Mouse (Mus musculus): ENCODE results near the gene Ndufaf1. TPM values are rescaled to one million over a fixed set of nuclear protein-coding genes. Genes with fewer than 3 reads are reported as not detected.
"Not testable (repeated sequence)": the region's sequence is repeated elsewhere in the genome, so short reads cannot be mapped to it uniquely, and the experiment has no call there.

Ndufaf1 gene
- polyA plus RNA-seq, 1 experiment from 2014 or later = 35.0 TPM

DNA sequence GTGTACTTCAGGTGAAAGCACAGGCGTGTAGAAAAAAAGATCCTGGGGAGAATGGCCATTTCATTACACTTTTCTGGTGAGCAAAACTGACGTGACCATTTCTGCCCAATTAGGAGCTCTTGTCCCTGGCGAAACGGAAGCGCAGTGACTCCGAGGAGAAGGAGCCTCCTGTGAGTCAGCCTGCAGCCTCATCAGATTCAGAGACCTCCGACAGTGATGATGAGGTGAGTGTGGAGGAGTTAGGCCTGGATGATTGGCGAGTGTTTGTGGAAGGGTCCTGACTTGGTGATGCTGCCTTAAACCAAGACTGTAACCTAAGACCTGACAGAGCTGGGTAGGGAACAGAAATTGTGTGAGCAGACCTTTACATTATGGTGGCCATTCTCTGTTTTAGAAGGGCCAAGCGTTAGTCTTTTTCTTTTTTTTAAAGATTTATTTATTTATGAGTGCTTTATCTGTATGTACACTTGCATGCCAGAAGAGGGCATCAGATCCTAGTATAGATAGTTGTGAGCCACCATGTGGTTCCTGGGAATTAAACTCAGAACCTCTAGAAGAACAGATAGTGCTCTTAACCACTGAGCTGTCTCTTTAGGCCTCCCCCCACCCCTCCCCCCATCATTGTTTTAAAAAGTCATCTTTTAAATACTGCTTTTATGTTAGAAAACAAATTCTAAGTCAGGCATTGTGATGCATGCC is 29.5 kb upstream of the Ndufaf1 start:
- H3K4me1 ChIP-seq (ENCODE audit: control insufficient read depth, insufficient read depth, low read length) = no peaks in the 10 kb centered on the region
- H3K36me3 ChIP-seq (ENCODE audit: control insufficient read depth, insufficient read depth, low read length) = peaks cover 14% of the 10 kb centered on the region
- no peaks in the 10 kb centered on the region for H3K9me3 ChIP-seq (ENCODE audit: control insufficient read depth, low read length)
- H3K27ac ChIP-seq (replicated peaks; ENCODE audit: low read depth, low read length) = no peak overlapping the region
- H3K4me3 ChIP-seq (replicated peaks; ENCODE audit: low read depth, low read length) = no peak overlapping the region
- no peak overlapping the region for H3K4me2 ChIP-seq (ENCODE audit: low read length)
- H3K27me3 ChIP-seq (ENCODE audit: control insufficient read depth, insufficient read depth, low read length) = no peaks in the 10 kb centered on the region
- H3K9ac ChIP-seq (replicated peaks; ENCODE audit: low read length) = no peak overlapping the region
- 82% methylated on average over 9 of the region's 9 CpGs for WGBS
- peak; percentile 4 for DNase-seq
- no peak for ATAC-seq (ENCODE audit: low FRiP score, low TSS enrichment)

- Histone ChIP-seq H3K27me3 (ENCODE audit: control insufficient read depth, insufficient read depth, low read length) (no peaks in the 10 kb centered on the region), H3K9me3 (ENCODE audit: control insufficient read depth, low read length) (no peaks in the 10 kb centered on the region), H3K27ac (replicated peaks; ENCODE audit: low read depth, low read length) (no peak overlapping the region), H3K9ac (replicated peaks; ENCODE audit: low read length) (no peak overlapping the region), H3K4me1 (ENCODE audit: control insufficient read depth, insufficient read depth, low read length) (no peaks in the 10 kb centered on the region), H3K36me3 (ENCODE audit: control insufficient read depth, insufficient read depth, low read length) (peaks cover 8% of the 10 kb centered on the region), H3K4me2 (ENCODE audit: low read length) (no peak overlapping the region), H3K4me3 (replicated peaks; ENCODE audit: low read depth, low read length) (no peak overlapping the region)
- ATAC-seq (ENCODE audit: low FRiP score, low TSS enrichment) = no peak
- DNase-seq = no peak
- WGBS = 91% methylated on average over 2 of the region's 2 CpGs
Measured at GRCm38 (mm10) chr2:119683706-119684105, 21.1 kb upstream of the Ndufaf1 start.

DNA sequence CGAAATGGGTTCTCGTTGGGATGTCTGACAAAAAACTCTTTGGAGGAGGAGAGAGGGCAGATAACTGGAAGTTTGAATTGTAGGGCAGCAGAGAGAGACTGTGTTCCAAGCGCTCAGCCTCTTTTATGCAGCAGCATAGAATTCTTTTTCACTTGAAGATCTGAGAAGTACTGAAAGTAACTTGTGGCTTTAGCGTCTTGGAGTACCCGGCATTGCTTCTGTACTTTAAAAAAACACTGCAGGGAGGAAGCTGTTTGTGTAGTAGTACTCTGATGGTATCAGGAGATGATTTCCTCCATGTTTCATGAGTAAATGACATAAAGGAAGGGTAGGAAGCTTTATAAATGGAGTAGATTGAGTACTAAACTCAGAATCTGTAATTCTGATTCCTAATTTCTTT is 13.2 kb upstream of the Ndufaf1 start:
- Histone ChIP-seq H3K36me3 (ENCODE audit: control insufficient read depth, insufficient read depth, low read length) (peaks cover 6% of the 10 kb centered on the region), H3K27ac (replicated peaks; ENCODE audit: low read depth, low read length) (no peak overlapping the region), H3K4me2 (ENCODE audit: low read length) (peak overlapping the region; percentile 86), H3K4me1 (ENCODE audit: control insufficient read depth, insufficient read depth, low read length) (peaks cover 17% of the 10 kb centered on the region), H3K9me3 (ENCODE audit: control insufficient read depth, low read length) (no peaks in the 10 kb centered on the region), H3K9ac (replicated peaks; ENCODE audit: low read length) (peak overlapping the region; percentile 96), H3K27me3 (ENCODE audit: control insufficient read depth, insufficient read depth, low read length) (no peaks in the 10 kb centered on the region), H3K4me3 (replicated peaks; ENCODE audit: low read depth, low read length) (peak overlapping the region; percentile 99)
- no peak for DNase-seq
- 8% methylated on average over 5 of the region's 5 CpGs for WGBS
- ATAC-seq (ENCODE audit: low FRiP score, low TSS enrichment) = no peak

GRCm38 (mm10) chr2:119675215-119675784 is 12.7 kb upstream of the Ndufaf1 start:
- WGBS = under 1% methylated on average over 39 of the region's 39 CpGs
- no peaks in the 10 kb centered on the region for H3K9me3 ChIP-seq (ENCODE audit: control insufficient read depth, low read length)
- peak overlapping the region; percentile 86 for H3K4me2 ChIP-seq (ENCODE audit: low read length)
- peaks cover 6% of the 10 kb centered on the region for H3K36me3 ChIP-seq (ENCODE audit: control insufficient read depth, insufficient read depth, low read length)
- peak overlapping the region; percentile 78 for H3K27ac ChIP-seq (replicated peaks; ENCODE audit: low read depth, low read length)
- peaks cover 17% of the 10 kb centered on the region for H3K4me1 ChIP-seq (ENCODE audit: control insufficient read depth, insufficient read depth, low read length)
- DNase-seq (no peak), ATAC-seq (ENCODE audit: low FRiP score, low TSS enrichment) (peak; percentile 83)
- H3K4me3 ChIP-seq (replicated peaks; ENCODE audit: low read depth, low read length) = peak overlapping the region; percentile 99
- H3K9ac ChIP-seq (replicated peaks; ENCODE audit: low read length) = peak overlapping the region; percentile 96
- no peaks in the 10 kb centered on the region for H3K27me3 ChIP-seq (ENCODE audit: control insufficient read depth, insufficient read depth, low read length)

GRCm38 (mm10) chr2:119674525-119675214 is 12.0 kb upstream of the Ndufaf1 start, which contains the start of gene Rtf1:
Gene Rtf1, plus strand, starts transcription at chr2:119675068.
- under 1% methylated on average over 55 of the region's 58 CpGs for WGBS
- ATAC-seq (ENCODE audit: low FRiP score, low TSS enrichment) = peak; percentile 97

GRCm38 (mm10) chr2:119669010-119669409 is 6.4 kb upstream of the Ndufaf1 start:
- Histone ChIP-seq H3K4me1 (ENCODE audit: control insufficient read depth, insufficient read depth, low read length) (0 out of 2 replicates have a peak, but pooled peaks cover under 1% of the 10 kb centered on the region), H3K36me3 (ENCODE audit: control insufficient read depth, insufficient read depth, low read length) (no peaks in the 10 kb centered on the region), H3K27ac (replicated peaks; ENCODE audit: low read depth, low read length) (no peak overlapping the region), H3K27me3 (ENCODE audit: control insufficient read depth, insufficient read depth, low read length) (no peaks in the 10 kb centered on the region), H3K9me3 (ENCODE audit: control insufficient read depth, low read length) (no peaks in the 10 kb centered on the region), H3K4me2 (ENCODE audit: low read length) (no peak overlapping the region), H3K9ac (replicated peaks; ENCODE audit: low read length) (no peak overlapping the region), H3K4me3 (replicated peaks; ENCODE audit: low read depth, low read length) (no peak overlapping the region)
- DNase-seq (peak; percentile 51), ATAC-seq (ENCODE audit: low FRiP score, low TSS enrichment) (no peak)
- WGBS = 15% methylated on average over 7 of the region's 7 CpGs

More at GRCm38 (mm10) chr2:119674525-119675214, 12.0 kb upstream of the Ndufaf1 start, which contains the start of gene Rtf1:
- H3K27ac ChIP-seq (replicated peaks; ENCODE audit: low read depth, low read length) = peak within 1 kb of the TSS; percentile 78
- H3K4me3 ChIP-seq (replicated peaks; ENCODE audit: low read depth, low read length) = peak within 1 kb of the TSS; percentile 99
- H3K36me3 ChIP-seq (ENCODE audit: control insufficient read depth, insufficient read depth, low read length) = peaks cover 3% of the 10 kb centered on the region
- no peaks in the 10 kb centered on the region for H3K9me3 ChIP-seq (ENCODE audit: control insufficient read depth, low read length)
- H3K4me1 ChIP-seq (ENCODE audit: control insufficient read depth, insufficient read depth, low read length) = peaks cover 17% of the 10 kb centered on the region
- no peaks in the 10 kb centered on the region for H3K27me3 ChIP-seq (ENCODE audit: control insufficient read depth, insufficient read depth, low read length)
- H3K9ac ChIP-seq (replicated peaks; ENCODE audit: low read length) = peak within 1 kb of the TSS; percentile 96
- H3K4me2 ChIP-seq (ENCODE audit: low read length) = peak within 1 kb of the TSS; percentile 86
- DNase-seq = peak; percentile 98

GRCm38 (mm10) chr2:119665744-119666143 is 3.1 kb upstream of the Ndufaf1 start:
- H3K27me3 ChIP-seq (ENCODE audit: control insufficient read depth, insufficient read depth, low read length); H3K4me1 ChIP-seq (ENCODE audit: control insufficient read depth, insufficient read depth, low read length); H3K36me3 ChIP-seq (ENCODE audit: control insufficient read depth, insufficient read depth, low read length); H3K9ac ChIP-seq (replicated peaks; ENCODE audit: low read length); H3K27ac ChIP-seq (replicated peaks; ENCODE audit: low read depth, low read length); ATAC-seq (ENCODE audit: low FRiP score, low TSS enrichment); H3K4me2 ChIP-seq (ENCODE audit: low read length); H3K4me3 ChIP-seq (replicated peaks; ENCODE audit: low read depth, low read length); DNase-seq; H3K9me3 ChIP-seq (ENCODE audit: control insufficient read depth, low read length): not testable (repeated sequence)
- WGBS = 73% methylated on average over 21 of the region's 23 CpGs

DNA sequence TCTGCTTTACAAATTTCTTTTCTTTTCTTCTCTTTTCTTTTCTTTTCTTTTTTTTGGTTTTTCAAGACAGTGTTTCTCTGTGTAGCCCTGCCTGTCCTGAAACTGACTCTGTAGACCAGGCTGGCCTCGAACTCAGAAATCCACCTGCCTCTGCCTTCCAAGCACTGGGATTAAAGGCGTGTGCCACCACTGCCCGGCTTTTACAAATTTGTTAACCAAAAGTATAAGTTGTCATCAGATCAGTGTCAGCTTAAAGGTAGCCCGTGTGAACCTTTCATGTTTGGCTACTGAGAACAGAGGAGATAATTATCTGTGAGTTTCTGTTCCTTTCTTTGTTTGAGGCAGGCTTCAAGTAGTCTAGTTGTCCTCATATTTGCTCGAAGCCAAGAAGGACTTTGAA is 18.4 kb downstream of the Ndufaf1 start:
- no peak for ATAC-seq (ENCODE audit: low FRiP score, low TSS enrichment)
- no peak overlapping the region for H3K27ac ChIP-seq (replicated peaks; ENCODE audit: low read depth, low read length)
- 90% methylated on average over 5 of the region's 5 CpGs for WGBS

More for the DNA sequence above, 18.4 kb downstream of the Ndufaf1 start:
- peaks cover 45% of the 10 kb centered on the region for H3K36me3 ChIP-seq (ENCODE audit: control insufficient read depth, insufficient read depth, low read length)
- no peak overlapping the region for H3K9ac ChIP-seq (replicated peaks; ENCODE audit: low read length)
- H3K4me3 ChIP-seq (replicated peaks; ENCODE audit: low read depth, low read length) = no peak overlapping the region
- H3K4me2 ChIP-seq (ENCODE audit: low read length) = no peak overlapping the region
- no peak for DNase-seq
- no peaks in the 10 kb centered on the region for H3K9me3 ChIP-seq (ENCODE audit: control insufficient read depth, low read length)
- H3K4me1 ChIP-seq (ENCODE audit: control insufficient read depth, insufficient read depth, low read length) = no peaks in the 10 kb centered on the region
- H3K27me3 ChIP-seq (ENCODE audit: control insufficient read depth, insufficient read depth, low read length) = no peaks in the 10 kb centered on the region

Measured in midbrain, embryonic 14.5 days (tissue).